Mouse (Mus musculus) mesoderm, embryonic 11.5 days (tissue): Measurements from ENCODE around the gene Olfr1353.
"Not testable (repeated sequence)": the region's sequence is repeated elsewhere in the genome, so short reads cannot be mapped to it uniquely, and the experiment has no call there.

Experiments used
- DNase-seq: peaks from one replicate; pipeline ENCODE4 v3.0.0-alpha.2; 2012; ENCODE audit warnings: low read depth, low spot score

Gene Olfr1353

GRCm38 (mm10) chr10:78963009-78963408 lies at the start of gene Olfr1353:
Gene Olfr1353 (plus strand): TSS chr10:78963309.
- DNase-seq, result not testable (repeated sequence)

DNA sequence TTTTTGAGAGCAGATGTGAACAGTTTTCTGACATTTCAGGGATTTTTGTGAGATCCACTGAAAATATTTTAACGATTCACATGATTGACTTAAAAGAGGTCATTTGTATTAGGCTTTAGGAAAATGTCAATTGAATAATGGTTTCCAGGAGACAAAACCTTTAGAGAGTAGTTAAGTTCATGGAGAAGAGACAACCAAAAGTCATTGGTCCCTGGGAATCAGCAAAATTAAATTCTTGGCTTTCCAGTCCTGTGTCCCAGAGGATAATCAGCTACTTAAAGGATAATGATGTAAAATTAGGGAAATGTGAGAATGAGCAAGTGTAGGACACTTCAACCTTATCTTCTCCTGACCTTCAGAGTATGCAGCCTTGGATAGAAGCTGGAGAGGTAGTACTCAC lies 12.8 kb upstream of the Olfr1353 start, which contains the start of gene Olfr8:
Gene Olfr8 (plus strand): TSS at position 301 of the 400 bp plus-strand sequence.
- DNase-seq, result not testable (repeated sequence)

- no peak for DNase-seq
Observed at GRCm38 (mm10) chr10:78980750-78981149, 17.6 kb downstream of the Olfr1353 start, which contains the start of gene Olfr1352. Gene Olfr1352 (plus strand): TSS chr10:78981050.

- no peak for DNase-seq
Observed at GRCm38 (mm10) chr10:79012172-79012571, 49.1 kb downstream of the Olfr1353 start, which contains the start of gene Olfr1351. Gene Olfr1351 (plus strand): TSS chr10:79012472.
